Mouse (Mus musculus) midbrain, embryonic 14.5 days (tissue): Measurements from ENCODE around the gene Arhgap29. TPM values are rescaled to one million over a fixed set of nuclear protein-coding genes. Genes with fewer than 3 reads are reported as not detected.

Source experiments
- ATAC-seq: fragments of 200-750 bp; cut with Nextera tagmentation; 2 replicates; pipeline ENCODE4 v1.8.0; 2017; ENCODE audit warnings: moderate number of reproducible peaks, moderate library complexity; ENCODE audit not compliant: low FRiP score, low TSS enrichment
- DNase-seq: peaks from one replicate; pipeline ENCODE4 v3.0.0-alpha.2; 2015
- H3K27ac ChIP-seq: fragments of 300-500 bp; sonication (generic); replicated peaks from 2 replicates; pipeline ENCODE4 v1.5.1; 2014; ENCODE audit warnings: mild to moderate bottlenecking, low read depth, low read length, moderate library complexity
- H3K27me3 ChIP-seq: fragments of 300-500 bp; sonication (generic); 2 replicates; pipeline ENCODE4 v1.6.1; 2014; ENCODE audit warnings: low read length, control low read depth, mixed read lengths; ENCODE audit not compliant: control insufficient read depth, insufficient read depth
- H3K36me3 ChIP-seq: fragments of 300-500 bp; sonication (generic); 2 replicates; pipeline ENCODE4 v1.6.1; 2014; ENCODE audit warnings: low read length, control low read depth; ENCODE audit not compliant: control insufficient read depth, insufficient read depth
- H3K4me1 ChIP-seq: fragments of 300-500 bp; sonication (generic); 2 replicates; pipeline ENCODE4 v1.6.1; 2014; ENCODE audit warnings: mild to moderate bottlenecking, antibody characterized with exemption, low read length, control low read depth; ENCODE audit not compliant: control insufficient read depth, insufficient read depth
- H3K4me2 ChIP-seq: fragments of 300-500 bp; sonication (generic); 2 replicates; pipeline ENCODE4 v1.6.1; 2014; ENCODE audit warnings: mild to moderate bottlenecking, low read length, moderate library complexity
- H3K4me3 ChIP-seq: fragments of 300-500 bp; sonication (generic); replicated peaks from 2 replicates; pipeline ENCODE4 v1.5.1; 2014; ENCODE audit warnings: low read depth, low read length
- H3K9ac ChIP-seq: fragments of 300-500 bp; sonication (generic); replicated peaks from 2 replicates; pipeline ENCODE4 v1.6.1; 2014; ENCODE audit warnings: mild to moderate bottlenecking, low read length, moderate library complexity
- H3K9me3 ChIP-seq: fragments of 300-500 bp; sonication (generic); 2 replicates; pipeline ENCODE4 v1.6.1; 2016; ENCODE audit warnings: low read length, control low read depth, mixed read lengths; ENCODE audit not compliant: control insufficient read depth
- WGBS: fragments of 180-500 bp; shearing (Covaris S2); extraction: QIAGEN DNeasy Blood & Tissue Kit; methylation state at CpG from one replicate; pipeline ENCODE4 v1.1.7; 2014; 5-methylcytosine and 5-hydroxymethylcytosine counted together
- polyA plus RNA-seq: library from polyadenylated mRNA; unstranded; fragments of >200 nt; fragmentation: Nextera tagmentation; extraction: Ambion mirVana; gene quantifications from 2 replicates; pipeline ENCODE4 v1.2.1, GENCODE M21; 2014

Arhgap29 gene
- polyA plus RNA-seq: 5.5 and 33.7 TPM in 2 replicates

GRCm38 (mm10) chr3:121952041-121952591 is at the start of gene Arhgap29:
Arhgap29 (plus strand) TSS chr3:121952541.
- Histone ChIP-seq H3K9me3 (no peaks in the 10 kb centered on the region), H3K36me3 (no peaks in the 10 kb centered on the region), H3K4me1 (no peaks in the 10 kb centered on the region), H3K27ac (no peak within 1 kb of the TSS), H3K27me3 (peaks cover 28% of the 10 kb centered on the region), H3K4me2 (peak within 1 kb of the TSS; percentile 85), H3K9ac (peak within 1 kb of the TSS; percentile 49), H3K4me3 (peak within 1 kb of the TSS; percentile 57)
- WGBS: 94% methylated on average over 8 of the region's 8 CpGs
- DNase-seq (no peak), ATAC-seq (no peak)

GRCm38 (mm10) chr3:121902729-121903128 is 49.6 kb upstream of the Arhgap29 start:
- no peaks in the 10 kb centered on the region for H3K4me1 ChIP-seq
- H3K4me2 ChIP-seq: no peak overlapping the region
- 91% methylated on average over 5 of the region's 5 CpGs for WGBS
- no peaks in the 10 kb centered on the region for H3K9me3 ChIP-seq
- DNase-seq (no peak), ATAC-seq (no peak)
- no peaks in the 10 kb centered on the region for H3K27me3 ChIP-seq
- no peak overlapping the region for H3K4me3 ChIP-seq
- no peak overlapping the region for H3K27ac ChIP-seq
- H3K9ac ChIP-seq: no peak overlapping the region
- no peaks in the 10 kb centered on the region for H3K36me3 ChIP-seq

GRCm38 (mm10) chr3:121903286-121903685 is 49.1 kb upstream of the Arhgap29 start:
- WGBS: 79% methylated on average over 4 of the region's 4 CpGs
- H3K9ac ChIP-seq: no peak overlapping the region
- H3K4me1 ChIP-seq: no peaks in the 10 kb centered on the region
- H3K9me3 ChIP-seq: no peaks in the 10 kb centered on the region
- H3K27ac ChIP-seq: no peak overlapping the region
- no peaks in the 10 kb centered on the region for H3K36me3 ChIP-seq
- H3K27me3 ChIP-seq: no peaks in the 10 kb centered on the region
- DNase-seq (no peak), ATAC-seq (no peak)
- no peak overlapping the region for H3K4me2 ChIP-seq
- H3K4me3 ChIP-seq: no peak overlapping the region

GRCm38 (mm10) chr3:121903695-121904094 is 48.6 kb upstream of the Arhgap29 start:
- no peak overlapping the region for H3K4me2 ChIP-seq
- H3K9ac ChIP-seq: no peak overlapping the region
- H3K27me3 ChIP-seq: no peaks in the 10 kb centered on the region
- H3K9me3 ChIP-seq: no peaks in the 10 kb centered on the region
- H3K4me3 ChIP-seq: no peak overlapping the region
- ATAC-seq (no peak), DNase-seq (no peak)
- no peaks in the 10 kb centered on the region for H3K4me1 ChIP-seq
- no peaks in the 10 kb centered on the region for H3K36me3 ChIP-seq
- 73% methylated on average over 8 of the region's 8 CpGs for WGBS
- no peak overlapping the region for H3K27ac ChIP-seq

- no peaks in the 10 kb centered on the region for H3K4me1 ChIP-seq
- no peaks in the 10 kb centered on the region for H3K27me3 ChIP-seq
- H3K27ac ChIP-seq: no peak overlapping the region
- no peak for ATAC-seq
- no peak overlapping the region for H3K9ac ChIP-seq
- WGBS: 85% methylated on average over 2 of the region's 2 CpGs
- H3K9me3 ChIP-seq: no peaks in the 10 kb centered on the region
- H3K4me2 ChIP-seq: no peak overlapping the region
- H3K36me3 ChIP-seq: no peaks in the 10 kb centered on the region
- no peak for DNase-seq
- H3K4me3 ChIP-seq: no peak overlapping the region
Observed at GRCm38 (mm10) chr3:121904476-121904875, 47.9 kb upstream of the Arhgap29 start.

DNA sequence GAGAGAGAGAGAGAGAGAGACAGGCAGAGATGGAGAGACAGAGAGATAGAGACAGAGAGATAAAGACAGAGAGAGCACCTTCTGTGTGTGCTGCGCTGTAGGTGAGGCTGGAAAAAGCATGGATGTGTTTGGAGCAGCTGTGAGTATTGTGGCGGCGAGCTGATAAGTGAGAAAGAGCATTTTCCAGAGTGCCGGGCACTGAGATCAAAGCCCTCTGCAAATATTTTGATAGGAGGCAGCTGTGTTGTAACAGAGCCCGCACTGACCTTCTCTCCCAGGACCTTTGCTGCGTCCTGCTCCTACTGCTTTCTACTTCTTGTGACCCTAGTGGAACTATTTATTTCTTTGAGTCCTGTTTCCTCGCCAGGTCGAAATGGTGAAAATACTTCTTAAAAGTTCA is 45.7 kb upstream of the Arhgap29 start:
- Histone ChIP-seq H3K4me3 (no peak overlapping the region), H3K9me3 (no peaks in the 10 kb centered on the region), H3K27ac (no peak overlapping the region), H3K27me3 (no peaks in the 10 kb centered on the region), H3K4me1 (no peaks in the 10 kb centered on the region), H3K4me2 (no peak overlapping the region), H3K36me3 (no peaks in the 10 kb centered on the region), H3K9ac (no peak overlapping the region)
- DNase-seq (no peak), ATAC-seq (no peak)
- WGBS: 73% methylated on average over 8 of the region's 8 CpGs

GRCm38 (mm10) chr3:121909155-121909554 is 43.2 kb upstream of the Arhgap29 start:
- H3K27ac ChIP-seq: no peak overlapping the region
- H3K4me2 ChIP-seq: no peak overlapping the region
- no peak for DNase-seq
- no peaks in the 10 kb centered on the region for H3K36me3 ChIP-seq
- H3K4me3 ChIP-seq: no peak overlapping the region
- H3K9me3 ChIP-seq: no peaks in the 10 kb centered on the region
- 70% methylated on average over 3 of the region's 3 CpGs for WGBS
- H3K4me1 ChIP-seq: no peaks in the 10 kb centered on the region
- no peaks in the 10 kb centered on the region for H3K27me3 ChIP-seq
- no peak overlapping the region for H3K9ac ChIP-seq
- ATAC-seq: no peak

- Histone ChIP-seq H3K36me3 (no peaks in the 10 kb centered on the region), H3K27me3 (no peaks in the 10 kb centered on the region), H3K9me3 (no peaks in the 10 kb centered on the region), H3K4me3 (no peak overlapping the region), H3K4me2 (no peak overlapping the region), H3K4me1 (no peaks in the 10 kb centered on the region), H3K27ac (no peak overlapping the region), H3K9ac (no peak overlapping the region)
- DNase-seq (no peak), ATAC-seq (no peak)
- 88% methylated on average over 5 of the region's 5 CpGs for WGBS
Observed at GRCm38 (mm10) chr3:121913476-121913875, 38.9 kb upstream of the Arhgap29 start.

DNA sequence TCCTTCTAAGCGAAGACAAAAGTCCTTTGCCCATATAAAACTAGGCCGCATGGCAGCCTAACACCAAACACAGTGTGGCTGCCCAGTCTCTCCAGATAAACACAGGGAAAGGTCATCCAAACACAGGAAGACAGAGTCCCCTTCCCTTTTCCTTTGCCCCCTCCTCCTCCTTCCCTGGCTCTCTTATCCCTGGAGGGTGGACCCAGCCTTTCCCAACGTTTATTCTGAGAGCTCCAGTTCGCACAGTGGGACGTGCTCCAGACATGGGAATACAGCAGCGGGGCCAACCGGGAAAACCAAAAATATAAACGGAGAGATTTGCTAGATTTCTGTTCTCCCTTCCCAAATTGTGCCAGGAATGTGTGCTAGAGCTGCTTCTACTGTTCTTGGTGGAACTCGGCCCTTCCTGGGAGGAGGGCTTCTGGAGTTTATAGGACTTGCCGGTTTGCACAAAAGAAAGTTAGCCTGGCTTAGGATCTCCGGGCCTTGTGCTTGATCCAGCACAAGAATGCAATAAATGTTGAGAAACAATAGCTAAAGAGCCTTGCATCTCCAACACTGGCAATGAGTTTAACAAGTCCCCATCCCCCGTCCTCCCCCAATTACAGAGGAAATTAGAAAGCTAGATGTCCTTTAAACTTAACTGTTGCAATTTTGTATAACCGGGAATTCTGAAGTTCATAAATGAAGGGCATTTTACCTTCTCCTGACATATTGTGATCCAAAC is 37.7 kb upstream of the Arhgap29 start:
- Histone ChIP-seq H3K36me3 (no peaks in the 10 kb centered on the region), H3K9me3 (no peaks in the 10 kb centered on the region), H3K27ac (no peak overlapping the region), H3K9ac (no peak overlapping the region), H3K4me1 (no peaks in the 10 kb centered on the region), H3K27me3 (no peaks in the 10 kb centered on the region), H3K4me2 (no peak overlapping the region), H3K4me3 (no peak overlapping the region)
- WGBS: 67% methylated on average over 13 of the region's 13 CpGs
- DNase-seq (no peak), ATAC-seq (no peak)
